Mouse (Mus musculus) erythroblast, embryonic 14.5 days (primary cell): ENCODE data around the gene Syngr3.

ENCODE experiments used
- GATA1 ChIP-seq: IDR thresholded peaks from 2 replicates; pipeline ENCODE4 v1.6.1; 2012; ENCODE audit warnings: low read length, inconsistent platforms, mixed read lengths
- TAL1 ChIP-seq: IDR thresholded peaks from 3 replicates; pipeline ENCODE4 v1.6.1; 2012; ENCODE audit warnings: low read length, inconsistent platforms, mixed read lengths

- TF ChIP-seq TAL1: no peak
- TF ChIP-seq GATA1: no peak
These were observed 42.3 kb downstream of the Syngr3 start for GRCm38 (mm10) chr17:24647493-24647892.
